In genomic region chr19:18444324-18444723, GRCm38 (mm10) we compare ENCODE assay signal across 21 mouse cellular contexts.
DNase-seq lines count a peak whose midpoint lies in the region; ATAC-seq lines count a peak whose summit lies in the region.
"Had no signal": no experiment of that assay in that cellular context is flagged by ENCODE, and none has a peak within 500 bp of the region (broad histone marks: within the 10 kb centered on the region; RNA-seq: fewer than 3 reads in every experiment).

No protein-coding gene starts in this region.

- ATAC-seq in frontal cortex, adult (ENCODE audit: low TSS enrichment): peak; percentile 99
- ATAC-seq: activated CD4-positive, CD25-positive, alpha-beta regulatory T cell, adult 4 months; CD4-positive, CD25-positive, alpha-beta regulatory T cell, adult 4 months; Patski had no signal

- DNase-seq in frontal cortex, postnatal 14 days (ENCODE audit: low spot score in 2 of 2): no peak
- DNase-seq in brain, adult 2 months (ENCODE audit: low read depth, low spot score): peak; percentile 54
- DNase-seq in telencephalon, adult 2 months (ENCODE audit: low read depth, low spot score): peak; percentile 43
- DNase-seq in embryo, embryonic 9.5 days (ENCODE audit: extremely low spot score): no peak
- DNase-seq in Muller cell, postnatal 12 days (ENCODE audit: inconsistent ontology term): no peak
- DNase-seq: adrenal gland, adult 2 months; adrenal gland, adult 8-10 months; adrenal gland, postnatal 10 days; adrenal gland, postnatal 14 days; adrenal gland, postnatal 25 days; adrenal gland, postnatal 36 days; B cell, adult 2 months; cerebellum, adult 11 months; cerebellum, adult 11-12 months; cerebellum, adult 18-20 months; cerebellum, adult 2 months; cerebellum, adult 8-10 months had no signal

Comparison
In these comparisons a context has a peak if more than half of its experiments do, and no peak if none do; other contexts are left out.
1. DNase-seq: peak in brain, adult 2 months (single experiment) and telencephalon, adult 2 months (single experiment); none in frontal cortex, postnatal 14 days (0 of 2), embryo, embryonic 9.5 days (single experiment) and Muller cell, postnatal 12 days (single experiment).